ENCODE assay signal across 20 mouse cellular contexts in the genomic region with DNA sequence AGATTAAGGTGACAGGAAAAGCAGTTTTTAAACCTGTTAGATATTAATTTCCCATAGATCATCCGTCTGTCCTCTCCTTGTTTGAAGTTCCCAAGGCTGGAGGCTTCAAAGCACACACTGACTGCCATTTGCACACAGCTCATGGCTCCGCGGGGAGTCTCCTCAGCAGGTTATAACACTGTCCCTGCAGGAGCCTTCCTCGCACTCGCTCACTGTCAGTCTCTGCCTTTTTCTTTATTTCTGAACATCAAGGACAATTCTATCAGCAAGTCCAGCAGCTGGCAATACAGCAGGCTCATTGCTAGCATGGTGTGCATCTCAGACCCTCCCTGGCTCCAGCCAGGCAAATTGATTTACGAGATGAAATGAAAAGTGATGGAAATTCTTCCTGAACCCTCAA.
DNase-seq lines count a peak whose midpoint lies in the region; ATAC-seq lines count a peak whose summit lies in the region.
"Had no signal": no experiment of that assay in that cellular context is flagged by ENCODE, and none has a peak within 500 bp of the region (broad histone marks: within the 10 kb centered on the region; RNA-seq: fewer than 3 reads in every experiment).

No protein-coding gene starts in this region.

- no peak overlapping the region for H3K4me2 ChIP-seq in forebrain, embryonic 14.5 days (ENCODE audit: low read length)
- H3K4me2 ChIP-seq in forebrain, embryonic 15.5 days (replicated peaks) = no peak overlapping the region
- H3K4me2 ChIP-seq: forebrain, embryonic 12.5 days had no signal

- no peak overlapping the region for H3K4me3 ChIP-seq in forebrain, embryonic 14.5 days (ENCODE audit: low read depth, low read length)
- no peak overlapping the region for H3K4me3 ChIP-seq in forebrain, embryonic 15.5 days
- H3K4me3 ChIP-seq: forebrain, embryonic 12.5 days; heart, adult 2 months; limb, embryonic 10.5 days had no signal

- ATAC-seq in forebrain, embryonic 14.5 days = no peak
- no peak for ATAC-seq in forebrain, embryonic 15.5 days (replicated peaks)
- ATAC-seq: liver, postnatal 0 days had no signal

- H3K4me1 ChIP-seq in forebrain, embryonic 14.5 days (ENCODE audit: control insufficient read depth, insufficient read depth, low read length) = 0 out of 2 replicates have a peak, but pooled peaks cover 3% of the 10 kb centered on the region
- no peaks in the 10 kb centered on the region for H3K4me1 ChIP-seq in forebrain, embryonic 15.5 days

- H3K27me3 ChIP-seq in forebrain, embryonic 14.5 days (replicated peaks; ENCODE audit: control insufficient read depth, insufficient read depth, low read length) = no peaks in the 10 kb centered on the region
- no peaks in the 10 kb centered on the region for H3K27me3 ChIP-seq in forebrain, embryonic 15.5 days

- no peaks in the 10 kb centered on the region for H3K9me3 ChIP-seq in forebrain, embryonic 14.5 days (replicated peaks; ENCODE audit: control insufficient read depth, low read length)
- H3K9me3 ChIP-seq in forebrain, embryonic 15.5 days = no peaks in the 10 kb centered on the region
- H3K9me3 ChIP-seq: forebrain, embryonic 12.5 days; limb, embryonic 10.5 days had no signal

- no peak overlapping the region for H3K9ac ChIP-seq in forebrain, embryonic 14.5 days (ENCODE audit: low read length)
- no peak overlapping the region for H3K9ac ChIP-seq in forebrain, embryonic 15.5 days (replicated peaks)
- H3K9ac ChIP-seq: forebrain, embryonic 12.5 days; liver, postnatal 0 days had no signal

- peak; percentile 40 to 47 for DNase-seq in cerebellum, adult 18-20 months
- no peak for DNase-seq in cerebellum, postnatal 4 days (ENCODE audit: low spot score in 2 of 2)
- DNase-seq in forebrain, embryonic 14.5 days (ENCODE audit: low spot score) = peak; percentile 41
- peak; percentile 24 for DNase-seq in ZHBTc4 (ENCODE audit: low read depth, low spot score)
- peak; percentile 36 to 45 for DNase-seq in cerebellum, postnatal 36 days
- no peak for DNase-seq in thymus, postnatal 10 days (ENCODE audit: low spot score in 2 of 2)
- no peak for DNase-seq in kidney, postnatal 14 days
- DNase-seq: adrenal gland, postnatal 25 days; gastrocnemius, postnatal 25 days; heart, adult 2 months; kidney, adult 9 months; kidney, postnatal 36 days; liver, postnatal 0 days; lung, postnatal 10 days; retina, postnatal 1 day; thymus, postnatal 14 days had no signal

- no peaks in the 10 kb centered on the region for H3K36me3 ChIP-seq in forebrain, embryonic 14.5 days (ENCODE audit: control insufficient read depth, insufficient read depth, low read length)
- H3K36me3 ChIP-seq in forebrain, embryonic 15.5 days = no peaks in the 10 kb centered on the region
- H3K36me3 ChIP-seq: forebrain, embryonic 12.5 days; G1E; limb, embryonic 10.5 days had no signal

- H3K27ac ChIP-seq in forebrain, embryonic 14.5 days (ENCODE audit: low read depth, low read length) = no peak overlapping the region
- no peak overlapping the region for H3K27ac ChIP-seq in forebrain, embryonic 15.5 days (replicated peaks)
- H3K27ac ChIP-seq: forebrain, embryonic 12.5 days; heart, adult 2 months; limb, embryonic 10.5 days had no signal

- 41% methylated on average over 6 of the region's 6 CpGs for WGBS in forebrain, embryonic 14.5 days
- 51% methylated on average over 6 of the region's 6 CpGs for WGBS in forebrain, embryonic 15.5 days

Comparison
In these comparisons a context has a peak if more than half of its experiments do, and no peak if none do; other contexts are left out.
1. DNase-seq: peak in cerebellum, adult 18-20 months (2 of 2), forebrain, embryonic 14.5 days (single experiment), ZHBTc4 (single experiment) and cerebellum, postnatal 36 days (2 of 2); none in cerebellum, postnatal 4 days (0 of 2), thymus, postnatal 10 days (0 of 2) and kidney, postnatal 14 days (single experiment).